Mouse (Mus musculus): ENCODE data around the gene Bend3.
"Not testable (repeated sequence)": the region's sequence is repeated elsewhere in the genome, so short reads cannot be mapped to it uniquely, and the experiment has no call there.

Bend3 gene

DNA sequence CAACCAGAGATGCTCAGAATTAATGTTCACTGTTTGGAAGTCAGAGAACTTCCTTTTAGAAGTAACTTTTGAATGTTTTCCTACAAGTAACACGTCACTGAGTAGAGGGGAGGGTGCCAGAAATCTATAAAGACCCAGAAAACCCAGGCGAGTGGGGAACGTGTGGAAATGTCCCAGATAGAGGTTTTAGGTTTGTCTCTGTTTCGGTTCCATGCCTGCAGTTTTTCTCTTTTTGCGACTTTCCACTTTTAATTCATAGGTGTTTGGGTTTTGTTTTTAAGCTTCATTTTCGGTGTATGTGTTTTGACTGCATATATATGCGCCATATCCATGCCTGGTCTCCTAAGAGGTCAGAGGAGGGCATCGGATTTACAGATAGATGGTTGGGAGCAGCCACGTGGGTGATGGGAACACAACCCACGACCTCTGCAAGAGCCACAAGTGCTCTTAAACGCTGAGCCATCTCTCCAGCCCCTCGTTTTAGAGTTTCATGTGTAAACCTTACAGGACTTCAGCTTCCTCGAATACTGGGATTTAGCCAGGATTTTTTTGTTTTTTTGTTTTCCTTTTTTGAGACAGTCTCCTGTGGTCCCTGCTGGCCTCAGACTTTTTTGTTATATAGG, 1.7 kb downstream of the Bend3 start:
- DNase-seq, result no peak

DNA sequence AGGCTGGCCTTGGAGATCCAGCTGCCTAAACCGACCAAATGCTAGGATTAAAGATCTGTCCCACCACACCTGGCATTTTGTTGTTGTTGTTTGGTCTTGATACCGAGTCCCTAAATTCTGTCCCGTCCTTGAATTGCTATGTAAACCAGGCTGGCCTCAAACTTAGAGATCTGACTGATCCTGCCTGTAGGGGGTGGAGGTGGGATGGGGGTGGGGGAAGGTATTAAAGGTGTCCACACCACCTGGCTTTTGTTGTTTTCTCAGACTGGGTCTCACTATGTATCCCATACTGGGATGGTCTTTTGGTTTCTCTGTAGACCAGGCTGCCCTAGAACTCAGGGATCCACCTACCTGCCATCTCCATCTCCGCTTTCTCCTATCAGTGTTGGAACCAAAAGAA, 2.5 kb downstream of the Bend3 start:
- no peak for DNase-seq

DNA sequence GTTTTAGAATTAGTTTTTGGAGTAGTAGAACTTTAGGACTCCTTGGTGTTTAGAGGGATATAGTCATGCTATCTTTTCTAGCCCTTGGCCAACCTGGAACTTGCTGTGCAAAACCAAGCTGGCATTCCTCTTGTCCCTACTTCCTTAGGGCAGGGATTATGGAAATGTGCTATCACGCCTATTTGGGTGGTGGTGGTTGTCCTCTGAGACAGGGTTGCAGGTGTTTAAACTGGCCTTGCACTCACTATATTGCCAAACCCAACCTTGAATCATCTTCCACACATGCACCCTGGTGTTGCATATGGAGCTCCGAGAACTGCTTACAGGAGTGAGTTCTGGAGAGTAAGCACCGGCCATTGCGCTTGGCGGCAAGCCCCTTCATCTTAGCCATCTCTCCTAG, 3.4 kb downstream of the Bend3 start:
- DNase-seq, result no peak

DNA sequence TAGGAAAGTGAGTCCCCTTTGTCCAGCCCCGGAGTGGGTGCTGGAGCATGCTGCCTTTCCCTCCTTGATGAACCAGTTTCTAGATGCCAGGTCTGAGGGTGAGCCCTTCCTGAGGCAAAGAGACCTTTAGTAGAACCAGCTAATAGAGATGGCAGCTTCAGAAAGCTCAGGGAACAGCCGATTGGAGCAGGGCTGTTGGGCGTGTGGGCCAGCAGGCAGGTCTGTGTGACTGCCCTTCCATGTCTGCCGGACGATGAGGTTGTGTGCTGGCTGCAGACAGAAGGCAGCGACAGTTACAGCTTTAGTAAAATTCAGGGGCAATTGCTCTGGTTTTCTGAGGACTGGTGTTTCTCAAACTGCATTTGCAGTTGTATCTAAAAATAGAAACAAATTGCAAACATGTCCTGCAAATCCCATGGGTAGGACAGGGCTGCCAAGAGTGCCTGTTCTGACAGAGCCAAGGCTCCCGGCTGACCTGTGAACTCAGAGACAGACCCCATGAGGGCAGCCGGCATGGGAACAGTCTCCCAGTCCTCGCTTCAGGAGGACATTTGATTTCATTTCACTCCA, 4.9 kb downstream of the Bend3 start:
- DNase-seq, result peak; percentile 39 to 51

DNA sequence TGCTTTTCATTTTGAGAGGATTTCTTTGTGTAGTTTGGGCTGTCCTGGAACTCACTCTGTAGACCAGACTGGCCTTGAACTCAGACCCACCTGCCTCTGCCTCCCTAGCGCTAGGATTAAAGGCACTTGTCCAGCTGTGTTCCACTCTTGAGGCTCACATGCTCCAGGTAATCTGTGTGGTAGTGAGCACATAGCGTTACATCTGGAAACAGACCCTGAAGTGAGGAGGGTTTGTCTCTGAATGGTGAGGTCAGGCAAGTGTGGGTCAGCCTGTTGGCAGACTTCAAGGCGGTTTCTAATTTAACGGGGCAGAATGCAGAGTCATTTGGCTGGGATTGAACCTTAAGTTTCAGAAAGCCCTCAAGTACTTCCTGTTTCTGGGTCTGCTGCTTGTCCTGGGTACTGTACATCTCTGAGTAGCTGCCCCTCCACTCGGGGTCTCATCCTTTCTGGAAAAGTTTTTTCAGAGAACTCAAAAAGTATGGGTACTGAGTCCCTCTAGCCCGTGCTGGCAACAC, 7.2 kb downstream of the Bend3 start:
- DNase-seq, result no peak

DNA sequence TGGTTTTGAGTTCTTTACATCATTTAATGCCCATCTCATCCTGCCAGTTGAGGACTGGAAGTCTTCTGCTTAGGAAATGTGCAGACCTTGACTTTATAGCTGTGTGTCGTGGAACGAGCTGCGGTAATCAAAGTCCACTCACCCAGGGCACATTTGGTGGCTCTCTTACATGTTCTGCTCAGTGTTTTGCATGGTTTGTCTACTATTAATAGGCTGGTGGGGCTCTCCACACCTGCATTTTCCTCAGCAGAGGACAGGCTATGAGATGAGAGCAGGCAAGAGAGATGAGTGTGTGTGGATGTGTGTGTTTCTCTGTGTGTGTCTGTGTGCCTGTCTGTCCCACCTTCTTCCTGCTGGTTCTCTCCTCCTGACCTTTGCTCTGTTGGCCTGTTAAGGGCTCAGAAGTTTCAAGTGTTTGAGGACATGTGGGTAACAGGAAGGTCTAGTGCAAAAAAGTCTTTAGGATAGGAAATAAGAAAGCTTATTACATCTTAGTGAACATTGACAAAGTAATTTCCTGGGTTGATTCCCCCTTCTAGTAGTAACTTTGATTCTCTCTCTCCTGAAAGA, 8.9 kb downstream of the Bend3 start:
- peak; percentile 36 to 44 for DNase-seq

DNA sequence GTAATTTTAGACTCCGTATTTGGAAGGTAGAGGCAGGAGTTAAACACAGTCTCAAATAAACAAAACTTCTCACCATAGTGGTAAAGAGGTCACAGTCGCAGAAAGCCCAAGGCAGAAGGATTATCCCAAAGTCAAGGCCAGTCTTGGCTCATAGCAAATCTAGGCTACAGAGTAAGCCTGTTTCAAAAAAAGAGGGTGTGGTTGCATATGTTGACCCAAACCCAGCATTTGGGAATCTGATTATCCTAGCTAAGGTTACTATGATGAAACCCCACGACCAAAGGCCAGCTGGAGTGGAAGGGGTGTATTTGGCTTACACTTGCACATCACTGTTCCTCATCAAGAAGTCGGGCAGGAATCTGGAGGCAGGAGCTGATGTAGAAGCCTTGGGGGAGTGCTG, 9.6 kb downstream of the Bend3 start:
- DNase-seq, result no peak

DNA sequence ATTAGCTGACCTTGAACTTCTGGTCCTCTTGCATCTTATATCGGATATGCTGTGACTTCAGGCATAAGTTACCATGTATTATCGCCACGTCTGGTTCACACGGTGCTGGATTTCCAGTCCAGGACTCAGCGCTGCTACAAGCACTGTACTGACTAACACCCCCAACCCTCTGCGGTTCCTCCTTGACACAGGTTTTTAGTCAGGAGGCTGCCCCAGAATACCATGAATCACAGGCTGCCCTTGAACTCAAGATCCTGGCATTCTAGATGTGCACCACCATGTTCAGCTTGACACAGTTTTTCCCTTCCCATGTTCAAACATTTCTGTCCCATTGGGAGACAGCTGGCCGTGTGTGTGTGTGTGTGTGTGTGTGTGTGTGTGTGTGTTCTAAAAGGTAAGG, 10.5 kb downstream of the Bend3 start:
- DNase-seq, result no peak

DNA sequence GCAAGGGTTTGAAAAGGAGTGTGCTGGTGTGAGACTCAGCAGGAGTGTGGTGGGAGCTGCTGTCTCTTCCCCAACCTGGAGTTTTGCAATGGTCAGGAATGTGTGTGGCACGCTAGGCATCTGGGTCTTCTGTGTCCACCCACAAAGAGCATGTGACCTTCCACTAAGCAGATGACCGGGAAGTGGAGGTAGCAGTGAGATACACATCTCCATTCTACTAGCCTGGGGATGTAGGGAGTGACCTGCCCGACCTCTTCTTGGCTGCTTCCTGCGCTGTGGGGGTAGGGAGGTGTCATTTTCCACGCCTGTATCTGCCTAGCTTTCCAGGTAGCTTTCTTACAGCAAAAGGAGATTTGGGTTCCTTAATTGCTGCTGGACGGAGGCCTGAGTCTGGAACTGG, 10.9 kb downstream of the Bend3 start:
- DNase-seq, result peak; percentile 63 to 68

DNA sequence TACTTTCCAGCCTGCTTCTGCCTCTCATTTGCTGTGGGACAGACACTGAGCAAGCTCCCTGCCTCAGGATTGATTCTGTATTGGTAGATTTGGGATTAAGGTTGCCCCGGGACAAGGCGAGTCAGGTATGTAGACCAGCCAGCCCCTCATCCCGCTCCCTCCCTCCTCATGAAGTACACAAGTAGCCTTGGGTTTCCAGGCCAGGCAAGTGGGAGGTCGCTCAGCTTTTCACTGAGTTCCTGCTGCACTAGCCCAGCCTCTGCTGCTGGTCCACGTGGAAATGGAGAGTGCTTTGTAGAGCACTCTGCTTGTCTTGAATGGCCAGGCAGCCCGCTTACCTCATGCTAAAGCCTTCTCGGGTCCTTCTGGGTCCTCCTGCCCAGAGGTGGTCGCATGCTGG, 11.4 kb downstream of the Bend3 start:
- no peak for DNase-seq

DNA sequence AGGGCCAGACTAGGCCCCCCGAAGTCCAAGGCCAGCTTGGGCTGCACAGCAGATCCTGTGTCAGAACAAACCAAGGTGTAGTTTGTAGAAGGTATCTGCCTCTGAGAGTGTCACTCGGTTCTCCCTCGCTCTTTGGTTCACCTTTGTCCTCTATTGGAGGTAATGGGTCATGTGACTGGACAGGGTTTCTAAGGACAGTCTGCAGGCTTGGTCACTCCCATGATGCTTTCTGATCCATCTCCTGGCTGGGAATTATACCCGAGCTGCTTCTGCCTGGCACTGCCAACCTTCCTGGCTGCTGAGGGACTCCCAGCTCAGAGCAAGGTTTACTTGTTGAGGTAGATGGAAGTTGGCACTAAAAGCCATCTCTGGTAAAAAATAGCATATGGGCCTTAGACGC, 12.2 kb downstream of the Bend3 start:
- peak; percentile 70 to 89 for DNase-seq

DNA sequence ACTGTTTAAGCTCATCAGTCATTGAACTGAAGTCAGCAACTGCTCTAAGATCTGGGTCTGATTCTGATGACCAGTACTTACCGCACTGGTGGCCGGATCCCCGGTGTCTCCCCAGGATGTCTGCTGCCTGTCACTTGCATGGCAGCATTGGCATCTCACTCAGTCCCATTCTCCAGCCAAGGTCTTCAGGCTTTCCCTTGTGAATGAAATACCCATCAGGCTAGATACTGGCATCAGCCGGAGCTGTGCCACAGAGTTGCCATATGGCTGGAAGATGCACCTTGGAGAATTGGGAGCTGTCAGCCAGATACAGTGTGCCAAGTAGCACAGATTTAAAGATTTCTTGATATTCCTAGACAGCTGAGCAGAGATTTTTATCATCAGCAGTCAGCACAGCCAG, 24.0 kb downstream of the Bend3 start:
- DNase-seq, result peak in 1 of 2 experiments; percentile 5

DNA sequence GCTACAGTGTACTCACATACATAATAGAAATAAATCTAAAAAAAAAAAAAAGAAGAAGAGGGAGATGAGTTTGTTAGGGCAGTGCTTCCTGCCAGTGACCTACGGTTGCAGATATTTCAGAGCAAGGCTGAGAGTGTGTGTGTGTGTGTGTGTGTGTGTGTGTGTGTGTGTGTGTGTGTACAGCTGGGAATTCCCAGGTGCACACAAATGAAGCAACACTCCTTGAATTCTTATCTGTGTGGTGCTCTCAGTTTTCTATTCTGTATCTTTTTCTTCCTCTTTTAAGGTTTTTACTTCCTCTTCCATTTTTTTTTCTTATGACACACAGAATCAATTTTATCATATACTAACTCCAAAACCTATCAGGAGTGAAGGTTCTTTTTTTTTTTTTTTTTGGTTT, 25.7 kb downstream of the Bend3 start:
- DNase-seq, result no peak

DNA sequence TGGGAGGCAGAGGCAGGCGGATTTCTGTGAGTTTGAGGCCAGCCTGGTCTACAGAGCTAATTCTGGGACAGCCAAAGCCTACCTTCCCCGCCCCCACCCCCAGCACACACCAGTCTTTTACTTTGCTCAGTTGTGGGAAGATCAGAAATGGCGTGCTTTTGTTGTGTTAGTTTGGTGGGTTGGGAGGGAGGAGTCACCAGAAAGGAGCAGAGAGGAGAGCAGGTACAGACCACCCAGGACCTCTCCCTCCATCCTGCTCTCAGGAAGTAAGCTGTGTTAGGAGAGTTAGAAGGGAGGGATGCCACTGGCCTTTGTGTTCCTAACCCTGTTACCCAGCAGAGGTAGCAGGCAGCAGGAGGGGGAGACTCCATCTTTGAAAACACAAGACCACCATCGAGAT, 28.4 kb downstream of the Bend3 start:
- no peak for DNase-seq

DNA sequence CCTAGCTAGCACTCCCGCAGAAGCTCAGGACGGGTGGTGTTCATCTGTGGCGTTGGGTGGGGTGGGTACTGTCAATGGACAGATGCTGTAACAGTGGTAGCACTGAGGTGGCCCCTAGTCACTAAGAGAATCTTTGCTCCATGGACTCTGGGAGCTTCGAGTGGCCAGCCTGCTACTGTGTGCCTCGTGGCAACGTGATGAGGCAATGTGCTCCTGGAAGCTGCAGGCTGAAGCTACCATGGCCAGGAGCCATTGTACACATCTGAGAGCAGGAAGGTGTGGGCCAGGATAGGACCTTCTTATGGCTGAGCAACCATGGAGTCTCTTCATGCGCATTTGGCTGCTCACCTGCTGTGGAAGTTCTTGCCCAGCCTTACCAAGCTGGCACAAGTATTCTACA, 30.6 kb downstream of the Bend3 start:
- DNase-seq, result no peak

DNA sequence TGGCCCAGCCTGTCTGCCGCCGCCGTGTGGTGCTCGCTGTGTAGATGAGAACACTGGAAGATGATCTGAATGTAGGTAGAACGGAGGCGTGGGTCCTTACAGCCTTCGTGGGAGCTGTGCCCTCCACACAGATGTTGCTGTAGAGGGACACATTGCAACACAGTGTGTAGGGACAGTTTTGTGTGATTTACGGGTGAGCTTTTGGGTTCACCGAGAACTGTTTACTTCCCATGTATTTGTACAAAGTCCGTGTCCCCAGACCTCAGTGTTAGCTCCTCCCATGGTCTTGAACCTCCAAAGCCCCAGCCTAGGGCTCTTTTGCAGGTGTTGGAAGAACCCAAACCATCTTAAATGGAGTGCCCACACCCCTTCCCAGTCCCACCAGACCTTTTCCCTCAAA, 34.3 kb downstream of the Bend3 start:
- DNase-seq, result no peak

DNA sequence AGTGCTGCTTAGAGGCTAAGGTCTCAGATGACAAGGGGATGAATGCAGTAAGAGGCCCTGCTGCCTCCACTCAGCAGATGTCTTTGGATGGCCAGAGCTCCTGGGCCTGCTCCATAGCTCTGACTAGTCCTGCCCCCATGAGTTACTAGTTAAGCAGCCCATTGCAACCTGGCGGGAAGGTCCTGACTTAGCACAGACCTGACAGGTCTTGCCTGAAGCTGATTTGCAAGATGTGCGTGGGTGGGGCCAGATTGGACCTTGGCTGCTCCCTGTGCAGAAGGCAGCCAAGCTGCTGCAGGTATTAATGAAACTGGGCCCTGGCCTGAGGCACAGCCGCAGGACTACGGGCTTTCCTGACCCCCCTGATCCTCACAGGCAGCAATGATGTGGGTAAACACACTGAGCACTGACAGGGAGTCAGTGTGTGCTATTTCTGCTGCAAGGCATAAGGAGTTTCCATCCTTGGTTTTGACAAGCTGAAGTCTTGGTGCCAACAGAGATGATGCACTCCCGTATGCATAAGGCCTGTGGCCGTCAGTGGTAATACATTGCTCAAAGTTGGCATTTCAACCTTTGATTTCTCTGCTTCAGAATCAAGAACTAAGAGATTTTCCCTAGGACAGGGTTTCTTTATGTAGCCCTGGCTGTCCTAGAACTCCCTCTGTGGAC, 38.5 kb downstream of the Bend3 start:
- DNase-seq, result peak; percentile 82 to 89

DNA sequence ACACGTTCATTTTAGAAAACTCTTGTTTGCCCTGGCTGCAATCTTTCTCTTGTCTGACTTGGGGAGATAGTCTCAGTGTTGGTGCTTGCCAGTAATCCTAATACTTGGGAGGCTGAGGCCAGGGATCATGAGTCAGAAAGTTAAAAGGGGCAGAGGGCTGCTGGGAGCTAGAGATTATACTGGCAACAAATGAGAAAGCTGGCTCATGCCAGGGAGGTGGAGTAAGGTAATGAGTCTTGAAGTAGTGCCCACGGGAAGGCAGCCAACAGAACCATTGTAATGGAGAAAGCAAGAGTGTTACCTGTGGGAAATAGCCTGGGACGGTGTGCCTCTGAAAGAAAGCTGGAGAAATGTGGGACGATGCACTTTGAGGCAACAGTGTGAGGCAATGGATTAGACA, 39.2 kb downstream of the Bend3 start:
- peak; percentile 91 to 94 for DNase-seq

DNA sequence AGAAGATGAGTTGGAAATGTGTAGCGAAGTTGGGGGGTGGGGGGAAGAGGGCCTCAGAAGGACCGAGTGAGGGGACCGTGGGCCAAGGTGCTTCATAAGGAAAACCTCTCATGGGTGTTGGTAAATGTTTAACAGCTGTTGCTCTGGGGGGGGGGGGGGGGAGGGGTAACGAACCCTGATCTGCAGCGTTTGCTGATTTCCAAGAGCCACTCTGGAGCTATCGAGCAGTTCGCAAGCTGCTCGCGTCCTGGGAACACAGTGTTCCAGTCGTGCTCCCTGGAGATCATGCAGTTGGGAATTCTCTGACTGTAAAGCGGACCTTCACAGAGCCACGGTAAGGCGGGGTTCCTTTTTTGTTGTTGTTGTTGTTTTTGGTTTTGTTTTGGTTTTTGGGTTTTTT, 39.7 kb downstream of the Bend3 start:
- peak; percentile 78 to 88 for DNase-seq

DNA sequence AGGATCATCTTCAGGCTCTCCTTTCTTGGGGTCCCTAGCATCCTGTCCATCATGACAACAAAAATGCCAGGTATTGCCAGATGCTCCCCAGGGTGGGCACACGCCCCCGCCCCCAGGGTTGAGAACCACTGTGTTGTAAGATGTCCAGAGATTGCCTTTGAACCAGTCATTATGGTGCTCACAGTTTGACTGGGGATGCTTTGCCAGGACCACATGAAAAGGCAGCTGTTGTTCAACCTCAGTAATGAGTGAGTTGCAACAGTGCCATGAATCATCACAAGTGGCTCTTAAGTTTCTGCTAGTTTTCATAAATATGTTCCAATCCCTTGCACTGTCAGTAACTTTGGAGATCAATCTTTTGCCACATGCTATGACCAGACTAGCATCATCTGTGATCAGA, 41.3 kb downstream of the Bend3 start:
- DNase-seq, result no peak

DNA sequence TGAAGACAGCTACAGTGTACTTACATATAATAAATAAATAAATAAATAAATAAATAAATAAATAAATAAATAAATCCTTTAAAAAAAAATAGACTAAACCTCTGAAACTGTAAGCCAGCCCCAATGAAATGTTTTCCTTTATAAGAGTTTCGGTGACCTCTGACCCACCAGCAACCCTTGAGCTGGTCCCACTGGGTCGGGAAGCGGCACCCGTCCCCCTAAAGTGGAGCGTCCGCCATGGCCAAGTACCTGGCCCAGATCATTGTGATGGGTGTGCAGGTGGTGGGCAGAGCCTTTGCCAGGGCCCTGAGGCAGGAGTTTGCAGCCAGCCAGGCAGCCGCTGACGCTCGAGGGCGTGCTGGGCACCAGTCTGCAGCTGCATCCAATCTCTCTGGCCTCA, 45.3 kb downstream of the Bend3 start, which contains the start of gene Gm9803:
TSS of gene Gm9803 (plus strand) at position 154 of the 400 bp plus-strand sequence.
- DNase-seq, result not testable (repeated sequence)

DNA sequence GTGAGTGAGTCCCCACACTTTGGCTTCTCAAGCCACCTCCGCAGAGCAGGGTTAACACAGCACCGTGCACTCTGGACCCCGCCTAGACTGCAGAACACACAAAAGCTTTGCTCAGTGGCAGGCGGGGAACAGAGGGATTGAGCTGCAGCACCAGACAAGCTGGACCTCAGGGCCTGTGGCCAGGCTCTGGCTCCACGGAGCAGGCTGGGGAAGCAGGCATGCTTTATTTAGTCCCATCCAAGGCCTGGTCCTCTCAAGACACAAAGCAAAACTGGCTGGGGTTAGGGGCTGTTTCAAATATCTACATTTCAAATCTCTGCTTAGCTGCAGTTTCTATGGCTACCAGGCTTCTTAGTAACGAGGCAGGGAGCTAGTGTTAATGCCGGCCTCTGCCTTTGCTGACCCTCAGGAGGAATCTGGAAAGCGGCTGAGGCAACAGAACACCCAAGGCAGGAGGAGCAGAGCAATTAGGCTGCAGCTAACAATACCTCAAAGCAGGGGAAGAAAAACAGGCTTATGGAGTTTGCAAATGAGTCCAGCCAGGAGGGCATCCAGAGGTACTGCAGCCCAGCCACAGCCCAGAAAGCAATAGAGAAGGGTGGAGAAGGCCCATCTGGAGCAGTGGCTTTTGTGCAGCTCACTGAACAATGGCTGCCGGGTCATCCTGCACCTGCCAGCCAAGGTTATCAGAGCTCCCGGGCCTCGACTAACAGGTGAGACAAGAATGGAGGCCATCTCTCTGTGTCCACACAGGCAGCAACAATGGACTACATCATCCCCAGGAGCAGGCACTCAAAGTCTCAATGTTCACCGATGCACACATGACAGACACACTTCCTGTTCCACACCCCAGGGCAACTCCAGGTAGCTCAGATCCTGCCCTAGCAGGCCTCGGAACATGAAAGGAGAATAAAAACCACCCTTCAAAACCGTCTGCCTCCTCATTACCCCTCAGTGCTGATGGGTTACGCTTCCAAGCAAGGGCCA, 48.9 kb downstream of the Bend3 start:
- peak in 1 of 2 experiments; percentile 31 for DNase-seq

DNA sequence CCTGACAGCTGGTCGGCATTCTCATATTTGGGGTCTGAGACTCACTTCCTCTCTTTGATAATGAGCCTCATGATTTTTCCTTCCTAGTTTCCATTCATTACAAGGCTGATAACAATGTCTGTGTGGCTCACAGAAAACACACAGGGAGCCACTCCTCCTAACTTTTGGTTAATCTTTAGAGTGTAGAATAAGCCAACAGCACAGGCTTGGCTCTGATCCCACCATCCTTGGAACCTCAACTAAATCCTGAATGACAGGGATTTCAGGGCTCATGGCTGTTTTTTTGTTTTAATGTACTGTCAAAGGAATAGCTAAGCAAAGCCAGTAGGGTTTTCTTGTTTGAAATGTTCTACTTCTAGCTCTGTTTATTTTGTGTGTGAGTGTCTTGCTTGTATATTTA, 55.8 kb downstream of the Bend3 start:
- peak; percentile 76 to 78 for DNase-seq
